Mouse (Mus musculus): ENCODE results near the gene Bicd2.

DNA sequence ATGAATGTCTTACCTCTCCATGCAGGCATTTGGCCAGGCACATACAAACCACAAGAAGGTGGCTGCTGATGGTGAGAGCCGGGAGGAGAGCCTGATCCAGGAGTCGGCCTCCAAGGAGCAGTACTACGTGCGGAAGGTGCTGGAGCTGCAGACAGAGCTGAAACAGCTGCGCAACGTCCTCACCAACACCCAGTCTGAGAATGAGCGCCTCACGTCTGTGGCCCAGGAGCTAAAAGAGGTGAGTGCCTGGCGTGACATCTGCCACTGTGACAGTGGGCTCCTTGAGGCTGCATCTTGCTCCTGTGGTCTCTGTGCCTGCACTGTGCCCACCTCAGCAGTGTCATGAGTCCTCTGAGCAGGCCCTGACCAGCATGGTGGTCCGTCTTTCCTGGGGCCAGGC lies 28.0 kb downstream of the Bicd2 start:
- TF ChIP-seq CTCF (IDR thresholded peaks at IDR 0.05; ENCODE audit: low read depth) (no peak), EP300 (IDR thresholded peaks at IDR 0.05; ENCODE audit: low read depth) (no peak)
